10 mouse cellular contexts compared by ENCODE assay signal in genomic region chr11:100300293-100300692, GRCm38 (mm10). TPM values are rescaled to one million over a fixed set of nuclear protein-coding genes. Genes with fewer than 3 reads are reported as not detected.
DNase-seq lines count a peak whose midpoint lies in the region; ATAC-seq and TF ChIP-seq lines count a peak whose summit lies in the region.
"Had no signal": no experiment of that assay in that cellular context is flagged by ENCODE, and none has a peak within 500 bp of the region (broad histone marks: within the 10 kb centered on the region; RNA-seq: fewer than 3 reads in every experiment).

No protein-coding gene starts in this region.

- H3K27me3 ChIP-seq in heart, adult 2 months (ENCODE audit: control insufficient read depth, insufficient read depth, low read length), result no peaks in the 10 kb centered on the region
- H3K27me3 ChIP-seq in kidney, postnatal 0 days (ENCODE audit: insufficient read depth, low read length), result no peaks in the 10 kb centered on the region
- H3K27me3 ChIP-seq in thymus, adult 2 months (ENCODE audit: control insufficient read depth, insufficient read depth, low read length), result no peaks in the 10 kb centered on the region

- no peak overlapping the region for H3K9ac ChIP-seq in heart, adult 2 months (ENCODE audit: low read depth, low read length)
- no peak overlapping the region for H3K9ac ChIP-seq in kidney, postnatal 0 days (ENCODE audit: low read depth, low read length)

- H3K4me3 ChIP-seq in heart, adult 2 months, result no peak overlapping the region
- H3K4me3 ChIP-seq in kidney, postnatal 0 days (replicated peaks; ENCODE audit: low read depth, low read length), result no peak overlapping the region
- no peak overlapping the region for H3K4me3 ChIP-seq in thymus, adult 2 months (ENCODE audit: control insufficient read depth, insufficient read depth, low read length)

- intact Hi-C loops in heart, adult 2 months (cut with DNase I), result no loop called here
- intact Hi-C loops in heart, postnatal 25 days (cut with DNase I), result no loop called here

- WGBS in heart, adult 2 months, result 9% methylated on average over 5 of the region's 5 CpGs
- 17% methylated on average over 5 of the region's 5 CpGs for WGBS in kidney, postnatal 0 days
- 15% methylated on average over 5 of the region's 5 CpGs for WGBS in thymus, adult 2 months

- H3K36me3 ChIP-seq in heart, adult 2 months (ENCODE audit: control insufficient read depth, insufficient read depth, low read length), result no peaks in the 10 kb centered on the region
- H3K36me3 ChIP-seq in kidney, postnatal 0 days (ENCODE audit: insufficient read depth, low read length), result no peaks in the 10 kb centered on the region
- H3K36me3 ChIP-seq in thymus, adult 2 months (ENCODE audit: control insufficient read depth, insufficient read depth, low read length), result no peaks in the 10 kb centered on the region

- DNase-seq in heart, adult 2 months, result peak in 1 of 2 experiments; percentile 77
- no peak for DNase-seq in heart, postnatal 25 days (ENCODE audit: low spot score)
- DNase-seq in urinary bladder, postnatal 14 days (ENCODE audit: low spot score), result peak; percentile 73
- no peak for DNase-seq in urinary bladder, postnatal 10 days (ENCODE audit: low spot score)
- DNase-seq in cerebellum, postnatal 36 days, result peak; percentile 74 to 77
- peak; percentile 62 for DNase-seq in kidney, postnatal 0 days (ENCODE audit: low spot score)
- DNase-seq in thymus, adult 2 months, result peak; percentile 73

- no peaks in the 10 kb centered on the region; the same call in 1 of the 2 replicates for H3K4me1 ChIP-seq in heart, adult 2 months (ENCODE audit: control insufficient read depth, insufficient read depth, low read length)
- H3K4me1 ChIP-seq in kidney, postnatal 0 days (replicated peaks; ENCODE audit: insufficient read depth, low read length), result no peaks in the 10 kb centered on the region
- H3K4me1 ChIP-seq in thymus, adult 2 months (replicated peaks; ENCODE audit: control insufficient read depth, insufficient read depth, low read length), result peaks cover 4% of the 10 kb centered on the region

- no peak for TF ChIP-seq POLR2A in heart, adult 2 months (IDR thresholded peaks at IDR 0.05; ENCODE audit: insufficient read depth, low read depth, low read length)
- TF ChIP-seq POLR2A in thymus, adult 2 months (IDR thresholded peaks at IDR 0.05; ENCODE audit: control insufficient read depth, extremely low read depth, insufficient read depth, low read length, poor library complexity), result no peak

- no peak for ATAC-seq in kidney, postnatal 0 days (replicated peaks; ENCODE audit: low FRiP score, low read depth)
- ATAC-seq in megakaryocyte progenitor cell, adult 5-6 weeks (replicated peaks; ENCODE audit: poor library complexity), result peak; percentile 58

- H3K4me2 ChIP-seq in kidney, postnatal 0 days (ENCODE audit: low read length), result no peak overlapping the region

- H3K79me2 ChIP-seq in heart, adult 2 months (replicated peaks; ENCODE audit: control insufficient read depth, insufficient read depth, low read length), result no peaks in the 10 kb centered on the region

- peak; percentile 98; the same call in 1 of the 2 replicates for TF ChIP-seq CTCF in heart, adult 2 months (IDR thresholded peaks at IDR 0.05)
- TF ChIP-seq CTCF in kidney, postnatal 0 days (IDR thresholded peaks at IDR 0.05; ENCODE audit: low read depth), result peak; percentile 97
- TF ChIP-seq CTCF in thymus, adult 2 months (IDR thresholded peaks at IDR 0.05; ENCODE audit: borderline replicate concordance, control insufficient read depth, extremely low read depth, insufficient read depth, low read length, poor library complexity), result peak; percentile 32; the same call in 1 of the 2 replicates

- no peaks in the 10 kb centered on the region for H3K9me3 ChIP-seq in kidney, postnatal 0 days (replicated peaks; ENCODE audit: low read length)

- no peak for TF ChIP-seq EP300 in heart, adult 2 months (IDR thresholded peaks at IDR 0.05; ENCODE audit: insufficient read depth, low read depth, low read length)

- H3K27ac ChIP-seq in heart, adult 2 months, result no peak overlapping the region
- no peak overlapping the region for H3K27ac ChIP-seq in kidney, postnatal 0 days
- no peak overlapping the region for H3K27ac ChIP-seq in thymus, adult 2 months (ENCODE audit: control insufficient read depth, insufficient read depth, low read length)

RNA-seq across cellular contexts. Expression of gene Eif1, which starts 19.4 kb away (rescaled TPM):
- total RNA-seq in heart, adult 2 months (2021), result 1,000 to 10,000 TPM; 1,735 to 2,054 TPM
- 195 and 341 TPM in 2 replicates for polyA plus RNA-seq in heart, adult 2 months (2012; rRNA removed)
- total RNA-seq in heart, postnatal 25 days (2021), result 1,000 to 10,000 TPM; 1,459 to 1,550 TPM
- polyA plus RNA-seq in kidney, postnatal 0 days (2015; fragmentation: Nextera tagmentation; extraction: Ambion mirVana), result 1,736 and 1,746 TPM in 2 replicates
- 1,262 and 1,322 TPM in 2 replicates for total RNA-seq in megakaryocyte progenitor cell, adult 5-6 weeks (2015)
- 95.6 and 142 TPM in 2 replicates for total RNA-seq in megakaryocyte progenitor cell, adult 5-6 weeks (2017)
- polyA plus RNA-seq in thymus, adult 2 months (2012; rRNA removed), result 117 and 131 TPM in 2 replicates

RNA-seq across cellular contexts. Expression of gene Krt42, which starts 30.6 kb away (rescaled TPM):
- total RNA-seq in heart, adult 2 months (2021), result not detected
- polyA plus RNA-seq in heart, adult 2 months (2012; rRNA removed), result not detected in 2 replicates
- not detected for total RNA-seq in heart, postnatal 25 days (2021)
- polyA plus RNA-seq in kidney, postnatal 0 days (2015; fragmentation: Nextera tagmentation; extraction: Ambion mirVana), result not detected in 2 replicates
- not detected in 2 replicates for total RNA-seq in megakaryocyte progenitor cell, adult 5-6 weeks (2015)
- not detected in 2 replicates for total RNA-seq in megakaryocyte progenitor cell, adult 5-6 weeks (2017)
- polyA plus RNA-seq in thymus, adult 2 months (2012; rRNA removed), result 0.31 and 0.97 TPM in 2 replicates
- total RNA-seq: layer of hippocampus, postnatal 36 days had no signal
- polyA plus RNA-seq: stomach, embryonic 14.5 days had no signal

RNA-seq across cellular contexts. Expression of gene Gast, which starts 33.9 kb away (rescaled TPM):
- not detected for total RNA-seq in heart, adult 2 months (2021)
- not detected in 2 replicates for polyA plus RNA-seq in heart, adult 2 months (2012; rRNA removed)
- not detected for total RNA-seq in heart, postnatal 25 days (2021)
- not detected in 2 replicates for polyA plus RNA-seq in kidney, postnatal 0 days (2015; fragmentation: Nextera tagmentation; extraction: Ambion mirVana)
- total RNA-seq in megakaryocyte progenitor cell, adult 5-6 weeks (2015), result not detected in 2 replicates
- total RNA-seq in megakaryocyte progenitor cell, adult 5-6 weeks (2017), result not detected in 2 replicates
- 2.0 and 2.4 TPM in 2 replicates for polyA plus RNA-seq in thymus, adult 2 months (2012; rRNA removed)
- total RNA-seq: layer of hippocampus, postnatal 36 days had no signal

RNA-seq across cellular contexts. Expression of gene Krt17, which starts 39.5 kb away (rescaled TPM):
- not detected for total RNA-seq in heart, adult 2 months (2021)
- polyA plus RNA-seq in heart, adult 2 months (2012; rRNA removed), result 0.61 TPM in 1 of 2 replicates, not detected in the other
- not detected for total RNA-seq in heart, postnatal 25 days (2021)
- 0.12 and 0.17 TPM in 2 replicates for polyA plus RNA-seq in kidney, postnatal 0 days (2015; fragmentation: Nextera tagmentation; extraction: Ambion mirVana)
- total RNA-seq in megakaryocyte progenitor cell, adult 5-6 weeks (2015), result not detected in 2 replicates
- total RNA-seq in megakaryocyte progenitor cell, adult 5-6 weeks (2017), result not detected in 2 replicates
- 238 and 276 TPM in 2 replicates for polyA plus RNA-seq in thymus, adult 2 months (2012; rRNA removed)
- total RNA-seq: layer of hippocampus, postnatal 36 days had no signal

RNA-seq across cellular contexts. Expression of gene Krt16, which starts 51.6 kb away (rescaled TPM):
- not detected for total RNA-seq in heart, adult 2 months (2021)
- polyA plus RNA-seq in heart, adult 2 months (2012; rRNA removed), result not detected in 2 replicates
- not detected for total RNA-seq in heart, postnatal 25 days (2021)
- not detected in 2 replicates for polyA plus RNA-seq in kidney, postnatal 0 days (2015; fragmentation: Nextera tagmentation; extraction: Ambion mirVana)
- not detected in 2 replicates for total RNA-seq in megakaryocyte progenitor cell, adult 5-6 weeks (2015)
- total RNA-seq in megakaryocyte progenitor cell, adult 5-6 weeks (2017), result not detected in 2 replicates
- 4.1 and 4.8 TPM in 2 replicates for polyA plus RNA-seq in thymus, adult 2 months (2012; rRNA removed)
- total RNA-seq: layer of hippocampus, postnatal 36 days had no signal

Comparison
In these comparisons a context has a peak if more than half of its experiments do, and no peak if none do; other contexts are left out.
1. DNase-seq: peak in urinary bladder, postnatal 14 days (single experiment), cerebellum, postnatal 36 days (2 of 2), kidney, postnatal 0 days (single experiment) and thymus, adult 2 months (single experiment); none in heart, postnatal 25 days (single experiment) and urinary bladder, postnatal 10 days (single experiment).
2. CTCF ChIP-seq: peak in every context shown above with its lines; median percentile 98 in heart, adult 2 months; 97 in kidney, postnatal 0 days; 32 in thymus, adult 2 months.